Mouse (Mus musculus) megakaryocyte, embryonic 14.5 days (primary cell): Measurements from ENCODE around the gene Fnip1. TPM values are rescaled to one million over a fixed set of nuclear protein-coding genes. Genes with fewer than 3 reads are reported as not detected.
"Not testable (repeated sequence)": the region's sequence is repeated elsewhere in the genome, so short reads cannot be mapped to it uniquely, and the experiment has no call there.

ENCODE experiments used
- H3K27me3 ChIP-seq: replicated peaks from 2 replicates; pipeline ENCODE3; 2012; ENCODE audit warnings: inconsistent platforms
- H3K36me3 ChIP-seq: replicated peaks from 2 replicates; pipeline ENCODE3; 2012; ENCODE audit warnings: low read length, inconsistent platforms, mixed read lengths
- H3K4me1 ChIP-seq: 2 replicates; pipeline ENCODE4 v1.6.1; 2012; ENCODE audit warnings: inconsistent platforms
- H3K4me3 ChIP-seq: replicated peaks from 2 replicates; pipeline ENCODE3; 2012; ENCODE audit warnings: moderate library complexity, mild to moderate bottlenecking, inconsistent platforms
- H3K9me3 ChIP-seq: 2 replicates; pipeline ENCODE4 v1.6.1; 2012; ENCODE audit warnings: inconsistent platforms
- FLI1 ChIP-seq: IDR thresholded peaks from 2 replicates; pipeline ENCODE4 v1.6.1; 2012; ENCODE audit warnings: low read length, inconsistent platforms, mixed read lengths
- GATA1 ChIP-seq: IDR thresholded peaks from 3 replicates; pipeline ENCODE4 v1.6.1; 2012; ENCODE audit warnings: mixed read lengths, low read length, inconsistent platforms, borderline replicate concordance
- polyA plus RNA-seq: library from polyadenylated mRNA; stranded (reverse); fragments of >175 nt; gene quantifications from 2 replicates; pipeline ENCODE4 v1.2.3, GENCODE M21; 2012; ENCODE audit warnings: low replicate concordance; ENCODE audit not compliant: insufficient read depth

Fnip1 gene
- polyA plus RNA-seq, 1 experiment: 0.35 TPM

GRCm38 (mm10) chr11:54426267-54426666 is 11.7 kb upstream of the Fnip1 start:
- Histone ChIP-seq H3K27me3 (no peaks in the 10 kb centered on the region), H3K36me3 (no peaks in the 10 kb centered on the region), H3K9me3 (no peaks in the 10 kb centered on the region), H3K4me3 (peak overlapping the region; percentile 42), H3K4me1 (peaks cover 15% of the 10 kb centered on the region)
- no peak for TF ChIP-seq FLI1
- no peak for TF ChIP-seq GATA1

GRCm38 (mm10) chr11:54427138-54427537 is 10.9 kb upstream of the Fnip1 start:
- Histone ChIP-seq H3K36me3 (no peaks in the 10 kb centered on the region), H3K27me3 (no peaks in the 10 kb centered on the region), H3K4me1 (peaks cover 20% of the 10 kb centered on the region), H3K9me3 (no peaks in the 10 kb centered on the region), H3K4me3 (no peak overlapping the region)
- no peak for TF ChIP-seq GATA1
- no peak for TF ChIP-seq FLI1

GRCm38 (mm10) chr11:54427695-54428352 is 10.2 kb upstream of the Fnip1 start:
- H3K36me3 ChIP-seq: no peaks in the 10 kb centered on the region
- TF ChIP-seq GATA1: no peak
- H3K4me1 ChIP-seq: peaks cover 24% of the 10 kb centered on the region
- peaks cover 3% of the 10 kb centered on the region for H3K27me3 ChIP-seq
- no peaks in the 10 kb centered on the region for H3K9me3 ChIP-seq
- H3K4me3 ChIP-seq: no peak overlapping the region

GRCm38 (mm10) chr11:54429224-54429623 is 8.8 kb upstream of the Fnip1 start:
- Histone ChIP-seq H3K36me3 (no peaks in the 10 kb centered on the region), H3K4me3 (no peak overlapping the region), H3K4me1 (peaks cover 26% of the 10 kb centered on the region), H3K27me3 (peaks cover 3% of the 10 kb centered on the region), H3K9me3 (no peaks in the 10 kb centered on the region)
- TF ChIP-seq GATA1 (no peak), FLI1 (no peak)

- peaks cover 26% of the 10 kb centered on the region for H3K4me1 ChIP-seq
- no peak for TF ChIP-seq GATA1
- TF ChIP-seq FLI1: no peak
- H3K36me3 ChIP-seq: peaks cover 3% of the 10 kb centered on the region
- no peaks in the 10 kb centered on the region for H3K9me3 ChIP-seq
- no peak overlapping the region for H3K4me3 ChIP-seq
- peaks cover 3% of the 10 kb centered on the region for H3K27me3 ChIP-seq
Measured at GRCm38 (mm10) chr11:54435797-54436196, 2.2 kb upstream of the Fnip1 start.

GRCm38 (mm10) chr11:54437310-54437822 is 633 bp upstream of the Fnip1 start:
- H3K9me3 ChIP-seq: no peaks in the 10 kb centered on the region
- H3K4me1 ChIP-seq: peaks cover 32% of the 10 kb centered on the region
- TF ChIP-seq GATA1 (no peak), FLI1 (no peak)
- peaks cover 3% of the 10 kb centered on the region for H3K27me3 ChIP-seq
- peak overlapping the region; percentile 97 for H3K4me3 ChIP-seq
- H3K36me3 ChIP-seq: peaks cover 3% of the 10 kb centered on the region

GRCm38 (mm10) chr11:54438366-54438781 is 375 bp downstream of the Fnip1 start:
- Histone ChIP-seq H3K36me3 (peaks cover 3% of the 10 kb centered on the region), H3K4me1 (peaks cover 31% of the 10 kb centered on the region), H3K9me3 (no peaks in the 10 kb centered on the region), H3K27me3 (no peaks in the 10 kb centered on the region), H3K4me3 (peak overlapping the region; percentile 97)
- no peak for TF ChIP-seq FLI1
- no peak for TF ChIP-seq GATA1

- peaks cover 39% of the 10 kb centered on the region for H3K4me1 ChIP-seq
- TF ChIP-seq GATA1 (no peak), FLI1 (no peak)
- no peaks in the 10 kb centered on the region for H3K9me3 ChIP-seq
- H3K36me3 ChIP-seq: peaks cover 3% of the 10 kb centered on the region
- H3K4me3 ChIP-seq: peak overlapping the region; percentile 97
- no peaks in the 10 kb centered on the region for H3K27me3 ChIP-seq
Measured at GRCm38 (mm10) chr11:54438991-54439690, 1.1 kb downstream of the Fnip1 start.

- Histone ChIP-seq H3K36me3 (peaks cover 3% of the 10 kb centered on the region), H3K27me3 (no peaks in the 10 kb centered on the region), H3K4me1 (peaks cover 42% of the 10 kb centered on the region), H3K9me3 (no peaks in the 10 kb centered on the region), H3K4me3 (peak overlapping the region; percentile 97)
- TF ChIP-seq GATA1 (no peak), FLI1 (no peak)
Measured at GRCm38 (mm10) chr11:54439691-54440029, 1.7 kb downstream of the Fnip1 start.

GRCm38 (mm10) chr11:54450757-54451156 is 12.8 kb downstream of the Fnip1 start:
- H3K9me3 ChIP-seq, H3K27me3 ChIP-seq, H3K36me3 ChIP-seq: not testable (repeated sequence)
- Histone ChIP-seq H3K4me3 (peak overlapping the region; percentile 46), H3K4me1 (peaks cover 27% of the 10 kb centered on the region)
